Mouse (Mus musculus): ENCODE measurements around the gene Ugcg. TPM values are rescaled to one million over a fixed set of nuclear protein-coding genes. Genes with fewer than 3 reads are reported as not detected.
A peak's percentile ranks its signal among the peaks of the same experiment; 100 is the strongest.

Ugcg gene
- polyA plus RNA-seq, 2 experiments, result 7.5 to 21.7 TPM

GRCm38 (mm10) chr4:59243802-59244493 lies 54.9 kb downstream of the Ugcg start:
- H3K36me3 ChIP-seq (replicated peaks; ENCODE audit: control insufficient read depth, insufficient read depth, low read depth), result no peaks in the 10 kb centered on the region
- peak overlapping the region; percentile 32; the same call in 1 of the 2 replicates for H3K9ac ChIP-seq (replicated peaks)
- TF ChIP-seq CTCF (IDR thresholded peaks at IDR 0.05; ENCODE audit: low read depth) (no peak), EP300 (IDR thresholded peaks at IDR 0.05; ENCODE audit: low read depth) (no peak)
- no peak overlapping the region for H3K4me3 ChIP-seq (ENCODE audit: insufficient read depth in 1 of 2, low read depth in 2 of 2, low read length in 2 of 2)
- peak overlapping the region; percentile 81 for H3K27ac ChIP-seq
- H3K9me3 ChIP-seq (ENCODE audit: control insufficient read depth, low read length), result no peaks in the 10 kb centered on the region
- 44% methylated on average over 7 of the region's 7 CpGs for WGBS (ENCODE audit: insufficient replicate concordance)
- ATAC-seq (ENCODE audit: insufficient read depth) (no peak), DNase-seq (ENCODE audit: low read depth in 3 of 3, low spot score in 3 of 3) (no peak)
- H3K27me3 ChIP-seq (ENCODE audit: control insufficient read depth, insufficient read depth, low read length), result no peaks in the 10 kb centered on the region
- peaks cover 63 to 71% of the 10 kb centered on the region in 2 experiments for H3K4me1 ChIP-seq (replicated peaks; ENCODE audit: control insufficient read depth in 2 of 2, insufficient read depth in 2 of 2, low read length in 1 of 2)
- peak overlapping the region; percentile 57 for H3K4me2 ChIP-seq (ENCODE audit: low read depth)

GRCm38 (mm10) chr4:59244791-59245555 lies 55.9 kb downstream of the Ugcg start:
- H3K27ac ChIP-seq, result peak overlapping the region; percentile 81
- H3K4me3 ChIP-seq (ENCODE audit: insufficient read depth in 1 of 2, low read depth in 2 of 2, low read length in 2 of 2), result no peak overlapping the region; a peak in 1 of 4 replicates
- no peaks in the 10 kb centered on the region for H3K9me3 ChIP-seq (ENCODE audit: control insufficient read depth, low read length)
- H3K4me1 ChIP-seq (replicated peaks; ENCODE audit: control insufficient read depth in 2 of 2, insufficient read depth in 2 of 2, low read length in 1 of 2), result peaks cover 56 to 66% of the 10 kb centered on the region in 2 experiments
- H3K9ac ChIP-seq (replicated peaks), result peak overlapping the region; percentile 47; the same call in 1 of the 2 replicates
- H3K4me2 ChIP-seq (ENCODE audit: low read depth), result peak overlapping the region; percentile 57
- no peaks in the 10 kb centered on the region for H3K27me3 ChIP-seq (ENCODE audit: control insufficient read depth, insufficient read depth, low read length)
- peak; percentile 73 for ATAC-seq (ENCODE audit: insufficient read depth)
- no peaks in the 10 kb centered on the region for H3K36me3 ChIP-seq (replicated peaks; ENCODE audit: control insufficient read depth, insufficient read depth, low read depth)
- DNase-seq (ENCODE audit: low read depth in 3 of 3, low spot score in 3 of 3), result peak; percentile 59 to 70 (median 69)
- TF ChIP-seq CTCF (IDR thresholded peaks at IDR 0.05; ENCODE audit: low read depth) (no peak), EP300 (IDR thresholded peaks at IDR 0.05; ENCODE audit: low read depth) (peak; percentile 86)
- 8% methylated on average over 7 of the region's 7 CpGs for WGBS (ENCODE audit: insufficient replicate concordance)

- H3K4me1 ChIP-seq (replicated peaks; ENCODE audit: control insufficient read depth in 2 of 2, insufficient read depth in 2 of 2, low read length in 1 of 2), result peaks cover 53 to 63% of the 10 kb centered on the region in 2 experiments
- H3K27ac ChIP-seq, result peak overlapping the region; percentile 81
- ATAC-seq (ENCODE audit: insufficient read depth) (peak; percentile 54), DNase-seq (ENCODE audit: low read depth in 3 of 3, low spot score in 3 of 3) (peak in 2 of 3 experiments; percentile 49 to 55)
- no peaks in the 10 kb centered on the region for H3K9me3 ChIP-seq (ENCODE audit: control insufficient read depth, low read length)
- peak overlapping the region; percentile 57 for H3K4me2 ChIP-seq (ENCODE audit: low read depth)
- H3K36me3 ChIP-seq (replicated peaks; ENCODE audit: control insufficient read depth, insufficient read depth, low read depth), result no peaks in the 10 kb centered on the region
- H3K4me3 ChIP-seq (ENCODE audit: insufficient read depth in 1 of 2, low read depth in 2 of 2, low read length in 2 of 2), result no peak overlapping the region
- peak overlapping the region; percentile 47; the same call in 1 of the 2 replicates for H3K9ac ChIP-seq (replicated peaks)
- TF ChIP-seq CTCF (IDR thresholded peaks at IDR 0.05; ENCODE audit: low read depth) (no peak), EP300 (IDR thresholded peaks at IDR 0.05; ENCODE audit: low read depth) (peak; percentile 62)
- H3K27me3 ChIP-seq (ENCODE audit: control insufficient read depth, insufficient read depth, low read length), result no peaks in the 10 kb centered on the region
- WGBS (ENCODE audit: insufficient replicate concordance), result 31% methylated on average over 4 of the region's 4 CpGs
These were observed 56.7 kb downstream of the Ugcg start for GRCm38 (mm10) chr4:59245776-59246175.

- Histone ChIP-seq H3K4me1 (replicated peaks; ENCODE audit: control insufficient read depth in 2 of 2, insufficient read depth in 2 of 2, low read length in 1 of 2) (peaks cover 63 to 65% of the 10 kb centered on the region in 2 experiments), H3K9me3 (ENCODE audit: control insufficient read depth, low read length) (no peaks in the 10 kb centered on the region), H3K36me3 (replicated peaks; ENCODE audit: control insufficient read depth, insufficient read depth, low read depth) (no peaks in the 10 kb centered on the region), H3K27ac (peak overlapping the region; percentile 81), H3K4me2 (ENCODE audit: low read depth) (peak overlapping the region; percentile 48), H3K9ac (replicated peaks) (peak overlapping the region; percentile 13; the same call in 1 of the 2 replicates), H3K4me3 (ENCODE audit: insufficient read depth in 1 of 2, low read depth in 2 of 2, low read length in 2 of 2) (no peak overlapping the region), H3K27me3 (ENCODE audit: control insufficient read depth, insufficient read depth, low read length) (no peaks in the 10 kb centered on the region)
- no peak for TF ChIP-seq CTCF (IDR thresholded peaks at IDR 0.05; ENCODE audit: low read depth)
- TF ChIP-seq EP300 (IDR thresholded peaks at IDR 0.05; ENCODE audit: low read depth), result peak; percentile 95
- 13% methylated on average over 1 of the region's 1 CpGs for WGBS (ENCODE audit: insufficient replicate concordance)
- ATAC-seq (ENCODE audit: insufficient read depth) (peak; percentile 83), DNase-seq (ENCODE audit: low read depth in 3 of 3, low spot score in 3 of 3) (peak; percentile 76 to 81 (median 79))
These were observed 58.5 kb downstream of the Ugcg start for GRCm38 (mm10) chr4:59247545-59247944.

GRCm38 (mm10) chr4:59248035-59248434 lies 59.0 kb downstream of the Ugcg start:
- no peaks in the 10 kb centered on the region for H3K9me3 ChIP-seq (ENCODE audit: control insufficient read depth, low read length)
- H3K27ac ChIP-seq, result peak overlapping the region; percentile 81
- H3K27me3 ChIP-seq (ENCODE audit: control insufficient read depth, insufficient read depth, low read length), result no peaks in the 10 kb centered on the region
- ATAC-seq (ENCODE audit: insufficient read depth) (peak; percentile 47; the same call in 1 of the 2 replicates), DNase-seq (ENCODE audit: low read depth in 3 of 3, low spot score in 3 of 3) (no peak)
- no peaks in the 10 kb centered on the region for H3K36me3 ChIP-seq (replicated peaks; ENCODE audit: control insufficient read depth, insufficient read depth, low read depth)
- 0 out of 2 replicates have a peak overlapping the region, but pooled peaks have one; percentile 2 for H3K9ac ChIP-seq (replicated peaks)
- TF ChIP-seq CTCF (IDR thresholded peaks at IDR 0.05; ENCODE audit: low read depth), result no peak
- TF ChIP-seq EP300 (IDR thresholded peaks at IDR 0.05; ENCODE audit: low read depth), result no peak
- H3K4me2 ChIP-seq (ENCODE audit: low read depth), result peak overlapping the region; percentile 48
- no peak overlapping the region for H3K4me3 ChIP-seq (ENCODE audit: insufficient read depth in 1 of 2, low read depth in 2 of 2, low read length in 2 of 2)
- H3K4me1 ChIP-seq (replicated peaks; ENCODE audit: control insufficient read depth in 2 of 2, insufficient read depth in 2 of 2, low read length in 1 of 2), result peaks cover 68 to 69% of the 10 kb centered on the region in 2 experiments
